Mouse (Mus musculus): ENCODE data around the gene Mlh1.

The Mlh1 gene

GRCm38 (mm10) chr9:111208185-111208584 lies 63.4 kb downstream of the Mlh1 start:
- no peaks in the 10 kb centered on the region for H3K9me3 ChIP-seq (ENCODE audit: low read length)
- H3K4me3 ChIP-seq (replicated peaks; ENCODE audit: low read length) = no peak overlapping the region
- peaks cover 26% of the 10 kb centered on the region for H3K36me3 ChIP-seq (ENCODE audit: insufficient read depth, low read length)
- TF ChIP-seq NANOG (IDR thresholded peaks at IDR 0.05; ENCODE audit: borderline replicate concordance, low read length) (no peak), POU5F1 (IDR thresholded peaks at IDR 0.05; ENCODE audit: borderline replicate concordance, low read length) (no peak), CTCF (conservative IDR thresholded peaks at IDR 0.05; ENCODE audit: low read length) (no peak)
- no peaks in the 10 kb centered on the region for H3K27me3 ChIP-seq (ENCODE audit: insufficient read depth, low read length)
- no peaks in the 10 kb centered on the region for H3K4me1 ChIP-seq (replicated peaks; ENCODE audit: low read depth, low read length)

DNA sequence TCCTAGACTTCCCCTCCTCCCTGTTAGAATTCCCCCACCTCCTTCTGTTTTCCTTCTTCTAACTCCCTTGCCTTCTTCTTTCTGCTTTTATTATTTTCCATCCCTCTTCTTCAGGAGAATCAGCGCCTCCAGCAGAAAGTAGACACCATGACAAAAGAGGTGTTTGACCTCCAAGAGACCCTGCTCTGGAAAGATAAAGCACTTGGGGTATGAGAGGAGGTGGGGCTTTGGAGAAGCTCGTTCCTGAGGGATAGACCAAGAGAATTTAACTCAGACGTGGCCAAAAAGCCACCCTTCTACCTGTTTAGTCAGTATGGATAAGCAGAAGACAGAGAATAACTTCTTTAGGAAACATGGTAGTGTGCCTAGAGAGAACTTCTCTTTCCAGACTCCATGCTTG lies 63.9 kb downstream of the Mlh1 start:
- TF ChIP-seq CTCF (conservative IDR thresholded peaks at IDR 0.05; ENCODE audit: low read length) (no peak), NANOG (IDR thresholded peaks at IDR 0.05; ENCODE audit: borderline replicate concordance, low read length) (no peak), POU5F1 (IDR thresholded peaks at IDR 0.05; ENCODE audit: borderline replicate concordance, low read length) (no peak)
- Histone ChIP-seq H3K4me1 (replicated peaks; ENCODE audit: low read depth, low read length) (no peaks in the 10 kb centered on the region), H3K36me3 (ENCODE audit: insufficient read depth, low read length) (peaks cover 25% of the 10 kb centered on the region), H3K4me3 (replicated peaks; ENCODE audit: low read length) (no peak overlapping the region), H3K9me3 (ENCODE audit: low read length) (no peaks in the 10 kb centered on the region), H3K27me3 (ENCODE audit: insufficient read depth, low read length) (no peaks in the 10 kb centered on the region)

GRCm38 (mm10) chr9:111204601-111205375 lies 66.8 kb downstream of the Mlh1 start:
- Histone ChIP-seq H3K4me3 (replicated peaks; ENCODE audit: low read length) (no peak overlapping the region), H3K36me3 (ENCODE audit: insufficient read depth, low read length) (peaks cover 22% of the 10 kb centered on the region), H3K9me3 (ENCODE audit: low read length) (no peaks in the 10 kb centered on the region), H3K4me1 (replicated peaks; ENCODE audit: low read depth, low read length) (no peaks in the 10 kb centered on the region), H3K27me3 (ENCODE audit: insufficient read depth, low read length) (no peaks in the 10 kb centered on the region)
- TF ChIP-seq NANOG (IDR thresholded peaks at IDR 0.05; ENCODE audit: borderline replicate concordance, low read length) (no peak), CTCF (conservative IDR thresholded peaks at IDR 0.05; ENCODE audit: low read length) (no peak), POU5F1 (IDR thresholded peaks at IDR 0.05; ENCODE audit: borderline replicate concordance, low read length) (no peak)

GRCm38 (mm10) chr9:111200208-111200607 lies 71.4 kb downstream of the Mlh1 start:
- Histone ChIP-seq H3K4me1 (replicated peaks; ENCODE audit: low read depth, low read length) (no peaks in the 10 kb centered on the region), H3K27me3 (ENCODE audit: insufficient read depth, low read length) (no peaks in the 10 kb centered on the region), H3K9me3 (ENCODE audit: low read length) (no peaks in the 10 kb centered on the region), H3K36me3 (ENCODE audit: insufficient read depth, low read length) (0 out of 2 replicates have a peak, but pooled peaks cover 7% of the 10 kb centered on the region), H3K4me3 (replicated peaks; ENCODE audit: low read length) (no peak overlapping the region)
- TF ChIP-seq CTCF (conservative IDR thresholded peaks at IDR 0.05; ENCODE audit: low read length) (no peak), POU5F1 (IDR thresholded peaks at IDR 0.05; ENCODE audit: borderline replicate concordance, low read length) (no peak), NANOG (IDR thresholded peaks at IDR 0.05; ENCODE audit: borderline replicate concordance, low read length) (no peak)

DNA sequence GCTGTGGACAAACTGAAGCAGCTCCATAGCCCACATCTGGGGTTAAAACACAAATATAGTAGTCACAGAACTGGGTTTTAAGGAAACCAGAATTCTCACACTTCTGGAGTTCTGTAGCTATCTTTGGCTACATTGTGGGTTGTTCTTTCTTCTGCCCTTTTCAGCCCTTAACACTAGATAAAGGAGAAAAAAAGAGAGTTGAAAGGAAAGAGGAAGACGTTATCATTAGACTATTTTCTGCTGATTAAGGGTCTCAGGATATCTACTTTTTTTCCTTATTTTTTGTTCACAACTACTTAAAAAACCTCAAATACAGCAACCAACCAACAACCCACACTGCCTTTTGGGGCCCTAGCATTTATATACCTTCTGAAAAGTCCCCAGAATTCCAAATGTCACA lies 73.3 kb downstream of the Mlh1 start:
- Histone ChIP-seq H3K4me1 (replicated peaks; ENCODE audit: low read depth, low read length) (no peaks in the 10 kb centered on the region), H3K27me3 (ENCODE audit: insufficient read depth, low read length) (no peaks in the 10 kb centered on the region), H3K36me3 (ENCODE audit: insufficient read depth, low read length) (0 out of 2 replicates have a peak, but pooled peaks cover 7% of the 10 kb centered on the region), H3K9me3 (ENCODE audit: low read length) (no peaks in the 10 kb centered on the region), H3K4me3 (replicated peaks; ENCODE audit: low read length) (no peak overlapping the region)
- TF ChIP-seq NANOG (IDR thresholded peaks at IDR 0.05; ENCODE audit: borderline replicate concordance, low read length) (no peak), POU5F1 (IDR thresholded peaks at IDR 0.05; ENCODE audit: borderline replicate concordance, low read length) (no peak), CTCF (conservative IDR thresholded peaks at IDR 0.05; ENCODE audit: low read length) (no peak)

GRCm38 (mm10) chr9:111197712-111198111 lies 73.9 kb downstream of the Mlh1 start:
- TF ChIP-seq CTCF (conservative IDR thresholded peaks at IDR 0.05; ENCODE audit: low read length) = no peak
- no peak for TF ChIP-seq NANOG (IDR thresholded peaks at IDR 0.05; ENCODE audit: borderline replicate concordance, low read length)
- no peak for TF ChIP-seq POU5F1 (IDR thresholded peaks at IDR 0.05; ENCODE audit: borderline replicate concordance, low read length)
- no peak overlapping the region for H3K4me3 ChIP-seq (replicated peaks; ENCODE audit: low read length)
- 0 out of 2 replicates have a peak, but pooled peaks cover 7% of the 10 kb centered on the region for H3K36me3 ChIP-seq (ENCODE audit: insufficient read depth, low read length)
- no peaks in the 10 kb centered on the region for H3K9me3 ChIP-seq (ENCODE audit: low read length)
- H3K27me3 ChIP-seq (ENCODE audit: insufficient read depth, low read length) = no peaks in the 10 kb centered on the region
- no peaks in the 10 kb centered on the region for H3K4me1 ChIP-seq (replicated peaks; ENCODE audit: low read depth, low read length)

GRCm38 (mm10) chr9:111197116-111197515 lies 74.5 kb downstream of the Mlh1 start:
- H3K4me1 ChIP-seq (replicated peaks; ENCODE audit: low read depth, low read length) = no peaks in the 10 kb centered on the region
- TF ChIP-seq POU5F1 (IDR thresholded peaks at IDR 0.05; ENCODE audit: borderline replicate concordance, low read length) (no peak), CTCF (conservative IDR thresholded peaks at IDR 0.05; ENCODE audit: low read length) (no peak), NANOG (IDR thresholded peaks at IDR 0.05; ENCODE audit: borderline replicate concordance, low read length) (no peak)
- no peaks in the 10 kb centered on the region for H3K27me3 ChIP-seq (ENCODE audit: insufficient read depth, low read length)
- 0 out of 2 replicates have a peak, but pooled peaks cover 7% of the 10 kb centered on the region for H3K36me3 ChIP-seq (ENCODE audit: insufficient read depth, low read length)
- no peaks in the 10 kb centered on the region for H3K9me3 ChIP-seq (ENCODE audit: low read length)
- no peak overlapping the region for H3K4me3 ChIP-seq (replicated peaks; ENCODE audit: low read length)

- Histone ChIP-seq H3K4me3 (replicated peaks; ENCODE audit: low read length) (no peak overlapping the region), H3K36me3 (ENCODE audit: insufficient read depth, low read length) (peaks cover 25% of the 10 kb centered on the region; the same call in 1 of the 2 replicates), H3K4me1 (replicated peaks; ENCODE audit: low read depth, low read length) (no peaks in the 10 kb centered on the region), H3K9me3 (ENCODE audit: low read length) (no peaks in the 10 kb centered on the region), H3K27me3 (ENCODE audit: insufficient read depth, low read length) (no peaks in the 10 kb centered on the region)
- TF ChIP-seq CTCF (conservative IDR thresholded peaks at IDR 0.05; ENCODE audit: low read length) (no peak), POU5F1 (IDR thresholded peaks at IDR 0.05; ENCODE audit: borderline replicate concordance, low read length) (no peak), NANOG (IDR thresholded peaks at IDR 0.05; ENCODE audit: borderline replicate concordance, low read length) (no peak)
These were observed 78.4 kb downstream of the Mlh1 start for GRCm38 (mm10) chr9:111193211-111193610.

Measured in E14TG2a.4 (cell line).